Mouse (Mus musculus) G1E-ER4 (cell line): Measurements from ENCODE around the gene Zscan2. TPM values are rescaled to one million over a fixed set of nuclear protein-coding genes. Genes with fewer than 3 reads are reported as not detected.

Experiments
- GATA1 ChIP-seq: IDR thresholded peaks from one replicate; pipeline ENCODE4 v1.8.0; 2012; ENCODE audit warnings: low read length, inconsistent platforms
- polyA plus RNA-seq: library from polyadenylated mRNA; stranded (reverse); fragments of >175 nt; gene quantifications from 2 replicates; pipeline ENCODE4 v1.2.3, GENCODE M21; 2012

Zscan2 gene
- polyA plus RNA-seq, 1 experiment = 3.0 TPM

DNA sequence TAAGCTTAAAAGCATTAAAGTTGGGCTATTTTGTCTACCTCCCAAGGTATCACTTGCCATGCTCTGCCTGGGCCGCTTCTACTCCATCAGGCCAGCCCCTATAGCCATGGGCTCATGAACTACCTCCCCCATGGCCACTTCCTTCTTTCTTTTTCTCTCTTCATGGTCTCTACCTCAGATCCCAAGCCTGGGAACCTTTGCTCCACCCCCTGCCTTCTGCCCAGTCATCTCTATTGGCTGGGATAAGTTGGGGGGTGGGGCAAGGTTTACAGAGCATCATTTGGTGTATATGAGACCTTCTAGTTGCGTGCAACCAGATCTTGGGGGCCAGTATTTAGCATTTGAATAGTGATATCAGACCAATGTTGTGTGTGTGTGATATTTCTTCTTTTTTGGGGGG lies 1.8 kb downstream of the Zscan2 start:
- no peak for TF ChIP-seq GATA1

DNA sequence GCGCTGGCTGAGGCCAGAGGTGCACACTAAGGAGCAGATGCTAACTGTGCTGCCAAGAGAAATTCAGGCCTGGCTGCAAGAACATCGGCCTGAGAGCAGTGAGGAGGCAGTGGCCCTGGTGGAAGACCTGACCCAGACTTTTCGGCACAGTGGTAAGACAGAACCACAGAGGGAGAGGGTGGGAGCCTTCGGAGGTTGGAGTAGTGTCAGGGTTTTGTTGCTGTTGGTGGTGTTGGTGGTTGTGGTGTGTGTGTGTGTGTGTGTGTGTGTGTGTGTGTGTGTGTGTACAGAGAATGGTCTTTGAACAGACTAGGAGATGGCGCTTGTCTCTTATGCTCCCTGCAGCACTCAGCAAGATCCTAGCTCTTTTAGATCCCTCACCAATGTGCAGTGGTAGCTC lies 2.8 kb downstream of the Zscan2 start:
- no peak for TF ChIP-seq GATA1

GRCm38 (mm10) chr7:80864151-80864550 lies 3.4 kb downstream of the Zscan2 start:
- TF ChIP-seq GATA1 = no peak

DNA sequence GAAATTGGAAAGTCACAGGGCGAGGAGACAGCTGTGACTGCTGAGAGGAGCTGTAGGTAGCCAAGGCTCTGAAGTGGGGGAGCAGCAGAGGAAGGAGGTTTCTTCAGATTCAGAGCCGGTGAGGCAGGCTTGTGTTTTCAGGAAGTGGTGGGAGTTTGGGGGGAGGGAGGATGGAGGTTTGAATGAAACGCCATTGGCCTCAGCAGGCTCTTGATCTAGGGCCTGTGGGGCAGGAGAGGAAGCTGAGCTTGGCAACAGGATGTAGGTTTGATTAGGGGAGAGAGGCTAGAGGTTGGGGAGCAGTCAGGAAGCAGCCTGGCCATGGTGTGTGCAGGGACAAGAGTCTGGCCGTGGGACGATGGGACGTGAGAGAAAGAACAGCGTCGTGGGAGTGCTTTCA lies 4.1 kb downstream of the Zscan2 start:
- TF ChIP-seq GATA1 = no peak

GRCm38 (mm10) chr7:80865521-80865920 lies 4.8 kb downstream of the Zscan2 start:
- TF ChIP-seq GATA1 = no peak

- TF ChIP-seq GATA1 = no peak
Observed at GRCm38 (mm10) chr7:80866514-80867147, 5.9 kb downstream of the Zscan2 start.

DNA sequence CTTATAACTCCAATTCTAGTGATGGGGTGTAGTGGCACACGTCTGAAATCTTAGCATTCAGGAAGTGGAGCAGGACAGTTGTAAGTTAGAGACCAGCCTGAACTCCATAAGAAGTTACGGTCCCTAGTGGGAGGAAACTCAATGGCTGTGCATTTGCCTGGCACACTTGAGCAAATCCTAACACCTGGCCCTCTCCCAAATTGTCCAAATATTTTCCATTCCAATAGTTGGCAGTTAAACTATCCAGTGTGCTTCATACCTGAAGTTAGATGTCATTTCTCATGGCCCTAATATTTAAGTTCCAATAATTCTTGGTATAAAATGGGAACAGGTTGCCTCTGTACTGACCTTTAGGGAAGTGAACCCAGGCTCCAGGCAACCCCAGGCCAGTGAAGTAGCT lies 8.0 kb downstream of the Zscan2 start:
- TF ChIP-seq GATA1 = no peak

DNA sequence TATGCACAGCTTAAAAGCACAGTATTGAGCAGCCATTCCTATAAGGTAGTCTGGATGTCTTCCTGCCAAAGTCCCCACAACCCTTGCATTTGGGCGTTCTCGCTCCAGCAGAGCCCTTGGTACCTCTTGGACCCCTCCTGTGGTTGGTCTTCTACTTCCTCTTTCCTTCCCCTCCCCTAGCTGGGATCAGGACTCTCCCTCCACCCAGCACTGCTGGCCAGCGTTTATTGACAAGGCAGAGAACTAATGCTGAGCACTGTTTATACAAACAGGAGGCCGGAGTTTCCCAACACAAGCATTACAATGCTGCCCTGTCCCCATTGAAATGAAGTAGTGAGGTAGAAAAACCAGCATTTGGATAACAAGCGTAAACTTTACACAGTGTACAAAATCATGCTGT lies 12.3 kb downstream of the Zscan2 start:
- no peak for TF ChIP-seq GATA1

DNA sequence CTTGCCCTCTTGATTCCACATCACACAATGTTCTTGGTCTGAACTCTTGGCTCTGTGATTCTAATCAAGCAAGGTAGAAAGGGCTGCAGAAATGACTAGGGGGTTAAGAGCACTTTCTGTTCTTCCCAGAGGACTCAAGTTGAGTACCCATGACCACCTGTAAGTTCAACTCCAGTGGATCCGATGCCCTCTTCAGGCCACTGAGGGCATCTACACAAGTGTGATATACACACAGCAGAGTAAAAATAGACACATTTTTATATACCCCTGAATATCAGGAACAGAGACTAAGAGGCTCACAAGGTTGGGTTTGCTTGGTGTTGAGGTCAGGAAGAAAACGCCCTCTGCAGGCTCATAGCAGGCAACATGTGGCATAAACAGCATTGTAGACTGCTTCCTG lies 12.9 kb downstream of the Zscan2 start:
- no peak for TF ChIP-seq GATA1

DNA sequence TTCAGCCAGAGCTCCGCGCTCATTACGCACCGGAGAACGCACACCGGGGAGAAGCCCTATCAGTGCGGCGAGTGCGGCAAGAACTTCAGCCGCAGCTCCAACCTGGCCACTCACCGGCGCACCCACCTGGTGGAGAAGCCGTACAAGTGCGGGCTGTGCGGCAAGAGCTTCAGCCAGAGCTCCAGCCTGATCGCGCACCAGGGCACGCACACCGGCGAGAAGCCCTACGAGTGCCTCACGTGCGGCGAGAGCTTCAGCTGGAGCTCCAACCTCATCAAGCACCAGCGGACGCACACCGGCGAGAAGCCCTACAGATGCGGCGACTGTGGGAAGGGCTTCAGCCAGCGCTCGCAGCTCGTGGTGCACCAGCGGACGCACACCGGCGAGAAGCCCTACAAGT lies 15.0 kb downstream of the Zscan2 start:
- TF ChIP-seq GATA1 = no peak

- no peak for TF ChIP-seq GATA1
Observed at GRCm38 (mm10) chr7:80882830-80883505, 22.2 kb downstream of the Zscan2 start.

DNA sequence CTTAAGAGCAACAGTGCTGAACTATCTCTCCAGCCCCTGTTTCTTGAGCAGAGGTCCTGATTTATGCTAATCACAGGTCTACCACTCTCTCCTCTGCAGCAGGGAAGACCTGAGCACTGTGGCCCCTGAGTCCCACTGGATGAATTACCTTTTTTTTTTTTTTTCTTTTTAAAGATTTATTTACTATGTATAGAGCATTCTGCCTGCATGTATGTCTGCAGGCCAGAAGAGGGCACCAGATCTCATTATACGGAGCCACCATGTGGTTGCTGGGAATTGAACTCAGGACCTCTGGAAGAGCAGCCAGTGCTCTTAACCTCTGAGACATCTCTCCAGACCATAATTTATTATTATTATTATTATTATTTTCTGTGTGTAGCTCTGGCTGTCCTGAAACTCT lies 24.9 kb downstream of the Zscan2 start:
- no peak for TF ChIP-seq GATA1

GRCm38 (mm10) chr7:80888595-80888994 lies 27.9 kb downstream of the Zscan2 start:
- no peak for TF ChIP-seq GATA1

GRCm38 (mm10) chr7:80889021-80889511 lies 28.3 kb downstream of the Zscan2 start:
- TF ChIP-seq GATA1 = no peak

GRCm38 (mm10) chr7:80889841-80890241 lies 29.1 kb downstream of the Zscan2 start:
- no peak for TF ChIP-seq GATA1

GRCm38 (mm10) chr7:80893086-80893752 lies 32.5 kb downstream of the Zscan2 start:
- TF ChIP-seq GATA1 = no peak

GRCm38 (mm10) chr7:80893753-80894129 lies 33.0 kb downstream of the Zscan2 start:
- TF ChIP-seq GATA1 = no peak

- TF ChIP-seq GATA1 = no peak
Observed at GRCm38 (mm10) chr7:80894196-80894595, 33.5 kb downstream of the Zscan2 start.
